Mouse (Mus musculus): ENCODE data around the gene Cdsn. TPM values are rescaled to one million over a fixed set of nuclear protein-coding genes. Genes with fewer than 3 reads are reported as not detected.
A peak's percentile ranks its signal among the peaks of the same experiment; 100 is the strongest.

Cdsn gene
- polyA plus RNA-seq, 1 experiment from 2014 or later: 12.5 TPM

DNA sequence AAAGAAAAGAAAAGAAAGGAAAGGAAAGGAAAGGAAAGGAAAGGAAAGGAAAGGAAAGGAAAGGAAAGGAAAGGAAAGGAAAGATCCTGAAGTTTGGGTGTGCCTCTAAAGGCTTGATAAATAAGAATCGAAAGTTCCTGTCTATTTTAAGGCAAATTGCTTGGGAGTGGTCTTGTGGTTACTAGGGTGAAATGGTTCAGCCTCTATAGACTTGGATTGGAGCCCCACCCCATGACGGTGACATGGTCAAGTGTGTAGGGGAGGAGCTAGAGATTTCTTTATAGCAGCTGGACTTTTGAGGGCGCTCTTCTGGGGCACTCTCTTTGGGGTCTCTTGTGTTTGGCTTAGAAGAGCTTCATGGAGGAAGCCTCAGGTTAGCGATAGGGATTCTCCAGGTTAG, 41.9 kb downstream of the Cdsn start:
- Histone ChIP-seq H3K4me3 (replicated peaks) (no peak overlapping the region), H3K27ac (replicated peaks) (no peak overlapping the region), H3K9ac (no peak overlapping the region), H3K9me3 (replicated peaks) (no peaks in the 10 kb centered on the region), H3K4me2 (replicated peaks) (no peak overlapping the region), H3K36me3 (no peaks in the 10 kb centered on the region), H3K27me3 (no peaks in the 10 kb centered on the region), H3K4me1 (no peaks in the 10 kb centered on the region)
- ATAC-seq (ENCODE audit: insufficient number of reproducible peaks, low FRiP score, low TSS enrichment, low read depth): no peak
- WGBS: 41% methylated on average over 4 of the region's 4 CpGs

DNA sequence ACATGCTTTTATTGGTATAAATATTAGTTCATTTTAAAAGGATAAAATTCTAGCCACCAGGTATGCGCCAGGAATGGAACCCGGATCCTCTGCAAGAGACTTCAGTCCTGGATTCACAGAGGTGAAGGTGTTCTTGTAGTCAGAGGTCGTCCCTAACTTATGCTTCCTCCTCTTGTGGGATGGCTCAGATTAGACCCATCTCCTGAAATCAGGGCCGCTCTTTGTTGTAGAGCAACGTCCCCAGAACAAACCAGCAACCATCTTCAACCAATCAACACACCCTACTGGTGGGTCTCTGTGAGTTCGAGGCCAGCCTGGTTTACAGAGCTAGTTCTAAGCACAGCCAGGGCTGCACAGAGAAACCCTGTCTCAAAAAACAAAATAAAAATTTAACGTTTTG, 42.5 kb downstream of the Cdsn start:
- no peaks in the 10 kb centered on the region for H3K4me1 ChIP-seq
- no peaks in the 10 kb centered on the region for H3K9me3 ChIP-seq (replicated peaks)
- no peak overlapping the region for H3K9ac ChIP-seq
- ATAC-seq (ENCODE audit: insufficient number of reproducible peaks, low FRiP score, low TSS enrichment, low read depth): no peak
- no peak overlapping the region for H3K4me2 ChIP-seq (replicated peaks)
- H3K4me3 ChIP-seq (replicated peaks): no peak overlapping the region
- no peaks in the 10 kb centered on the region for H3K36me3 ChIP-seq
- H3K27me3 ChIP-seq: no peaks in the 10 kb centered on the region
- WGBS: 82% methylated on average over 7 of the region's 7 CpGs
- H3K27ac ChIP-seq (replicated peaks): no peak overlapping the region

DNA sequence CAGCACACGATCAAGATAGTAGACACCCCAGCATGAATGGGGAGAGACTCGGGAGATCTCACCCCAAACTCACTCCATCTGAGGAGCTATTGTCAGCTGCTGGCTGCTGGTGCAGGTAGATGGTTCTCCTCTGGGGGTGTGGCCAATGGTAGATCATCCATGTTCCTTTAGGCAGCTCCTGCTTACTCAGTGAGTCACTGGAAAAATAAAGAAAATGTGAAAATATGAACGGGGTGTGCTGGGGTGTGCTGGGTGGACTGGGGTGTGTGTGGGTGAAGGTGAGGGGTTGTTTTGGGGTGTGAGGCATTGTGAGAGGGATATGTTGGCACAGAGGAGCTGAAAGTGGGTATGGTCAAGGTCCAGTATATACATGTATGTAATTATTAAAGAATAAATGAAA, 45.5 kb downstream of the Cdsn start:
- Histone ChIP-seq H3K9me3 (replicated peaks) (no peaks in the 10 kb centered on the region), H3K4me1 (0 out of 2 replicates have a peak, but pooled peaks cover 3% of the 10 kb centered on the region), H3K4me3 (replicated peaks) (no peak overlapping the region), H3K9ac (no peak overlapping the region), H3K27ac (replicated peaks) (no peak overlapping the region), H3K36me3 (no peaks in the 10 kb centered on the region), H3K4me2 (replicated peaks) (no peak overlapping the region), H3K27me3 (no peaks in the 10 kb centered on the region)
- 86% methylated on average over 3 of the region's 3 CpGs for whole genome bisulfite sequencing
- no peak for ATAC-seq (ENCODE audit: insufficient number of reproducible peaks, low FRiP score, low TSS enrichment, low read depth)

DNA sequence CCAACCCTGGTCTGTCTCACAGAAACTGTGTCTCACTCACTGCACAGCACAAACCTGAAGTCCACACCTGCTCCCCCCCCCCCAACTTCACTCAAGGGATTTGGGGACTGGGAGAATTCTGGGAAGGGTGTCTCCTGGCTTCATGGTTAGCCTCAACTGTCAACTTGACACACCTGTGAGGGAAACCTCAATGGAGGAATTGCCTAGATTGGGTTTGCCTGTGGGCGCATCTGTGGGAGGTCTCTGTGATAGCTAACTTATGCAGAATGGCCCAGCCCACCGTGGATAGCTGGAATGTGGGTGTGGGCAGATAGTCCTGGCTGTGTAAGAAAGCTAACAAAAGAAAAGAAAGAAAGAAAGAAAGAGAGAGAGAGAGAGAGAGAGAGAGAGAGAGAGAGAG, 49.3 kb downstream of the Cdsn start, which contains the start of gene Sfta2:
TSS of gene Sfta2 (plus strand) at position 301 of the 400 bp plus-strand sequence.
- Histone ChIP-seq H3K9me3 (replicated peaks) (no peaks in the 10 kb centered on the region), H3K4me3 (replicated peaks) (no peak within 1 kb of the TSS), H3K4me1 (0 out of 2 replicates have a peak, but pooled peaks cover 3% of the 10 kb centered on the region), H3K27ac (replicated peaks) (no peak within 1 kb of the TSS), H3K9ac (no peak within 1 kb of the TSS), H3K4me2 (replicated peaks) (no peak within 1 kb of the TSS; the same call in 1 of the 2 replicates), H3K27me3 (no peaks in the 10 kb centered on the region), H3K36me3 (no peaks in the 10 kb centered on the region)
- ATAC-seq (ENCODE audit: insufficient number of reproducible peaks, low FRiP score, low TSS enrichment, low read depth): no peak
- 34% methylated on average over 2 of the region's 2 CpGs for whole genome bisulfite sequencing

DNA sequence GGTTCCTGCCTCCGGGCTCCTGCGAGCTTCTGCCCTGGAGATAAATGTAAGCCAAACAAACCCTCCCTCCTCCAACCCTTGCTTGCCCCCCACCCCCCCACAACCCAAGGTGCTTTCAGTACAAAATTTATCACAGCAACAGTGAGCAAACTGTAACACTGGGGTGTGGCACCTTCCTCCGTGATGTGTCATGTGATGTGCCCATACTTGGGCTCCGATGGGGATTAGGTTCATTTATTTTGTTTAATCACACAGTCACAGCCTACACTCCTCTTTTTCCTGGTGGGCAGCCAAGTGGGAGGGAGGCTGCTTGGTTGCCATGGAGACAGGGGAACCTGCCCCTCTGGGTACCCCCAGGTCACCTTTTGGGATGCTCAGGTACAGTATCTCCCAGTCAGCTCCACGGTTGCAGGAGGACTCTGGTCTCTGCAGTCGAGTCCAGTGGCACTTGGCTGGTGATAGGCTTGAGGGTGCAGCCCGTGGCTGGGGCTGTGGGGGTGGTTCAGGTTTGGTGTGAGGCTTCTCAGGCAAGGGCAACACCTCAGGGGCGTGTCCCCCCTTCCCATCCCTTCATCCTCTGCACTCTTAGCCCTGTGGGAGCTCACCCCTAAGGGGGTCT, 49.9 kb downstream of the Cdsn start:
- Histone ChIP-seq H3K4me2 (replicated peaks) (no peak overlapping the region; the same call in 1 of the 2 replicates), H3K4me3 (replicated peaks) (no peak overlapping the region), H3K27me3 (no peaks in the 10 kb centered on the region), H3K36me3 (no peaks in the 10 kb centered on the region), H3K27ac (replicated peaks) (no peak overlapping the region), H3K9ac (no peak overlapping the region), H3K9me3 (replicated peaks) (no peaks in the 10 kb centered on the region), H3K4me1 (0 out of 2 replicates have a peak, but pooled peaks cover 3% of the 10 kb centered on the region)
- ATAC-seq (ENCODE audit: insufficient number of reproducible peaks, low FRiP score, low TSS enrichment, low read depth): peak; percentile 4; the same call in 1 of the 2 replicates
- 48% methylated on average over 8 of the region's 8 CpGs for WGBS

Other genes starting within 250 kb of the Cdsn start
- not detected in 2 replicates for gene H2-Q1, start 231.7 kb upstream of the Cdsn start, polyA plus RNA-seq (2015; fragmentation: Nextera tagmentation; extraction: Ambion mirVana)
- gene H2-Q2, start 209.9 kb upstream of the Cdsn start, polyA plus RNA-seq (2015; fragmentation: Nextera tagmentation; extraction: Ambion mirVana): 0.47 TPM in 1 of 2 replicates, not detected in the other
- gene H2-Q4, start 172.5 kb upstream of the Cdsn start, polyA plus RNA-seq (2015; fragmentation: Nextera tagmentation; extraction: Ambion mirVana): 2.4 and 2.7 TPM in 2 replicates
- 0.14 and 0.28 TPM in 2 replicates for gene H2-Q6, start 127.3 kb upstream of the Cdsn start, polyA plus RNA-seq (2015; fragmentation: Nextera tagmentation; extraction: Ambion mirVana)
- gene H2-Q7, start 113.0 kb upstream of the Cdsn start, polyA plus RNA-seq (2015; fragmentation: Nextera tagmentation; extraction: Ambion mirVana): 2.0 and 2.2 TPM in 2 replicates
- 0.73 and 0.93 TPM in 2 replicates for gene H2-Q10, start 82.0 kb upstream of the Cdsn start, polyA plus RNA-seq (2015; fragmentation: Nextera tagmentation; extraction: Ambion mirVana)
- not detected in 2 replicates for gene Pou5f1, start 46.1 kb upstream of the Cdsn start, polyA plus RNA-seq (2015; fragmentation: Nextera tagmentation; extraction: Ambion mirVana)
- gene Tcf19, start 35.3 kb upstream of the Cdsn start, polyA plus RNA-seq (2015; fragmentation: Nextera tagmentation; extraction: Ambion mirVana): 86.0 and 86.2 TPM in 2 replicates
- 18.3 and 20.7 TPM in 2 replicates for gene Cchcr1, start 35.0 kb upstream of the Cdsn start, polyA plus RNA-seq (2015; fragmentation: Nextera tagmentation; extraction: Ambion mirVana)
- 20.4 and 22.7 TPM in 2 replicates for gene Psors1c2, start 18.9 kb upstream of the Cdsn start, polyA plus RNA-seq (2015; fragmentation: Nextera tagmentation; extraction: Ambion mirVana)
- gene 2300002M23Rik, start 15.3 kb downstream of the Cdsn start, polyA plus RNA-seq (2015; fragmentation: Nextera tagmentation; extraction: Ambion mirVana): 21.5 and 39.7 TPM in 2 replicates
- 0.25 and 0.81 TPM in 2 replicates for gene Sfta2, start 49.4 kb downstream of the Cdsn start, polyA plus RNA-seq (2015; fragmentation: Nextera tagmentation; extraction: Ambion mirVana)
- 0.17 TPM in 1 of 2 replicates, not detected in the other for gene Gm9573, start 74.5 kb downstream of the Cdsn start, polyA plus RNA-seq (2015; fragmentation: Nextera tagmentation; extraction: Ambion mirVana)
- gene Mucl3, start 91.6 kb downstream of the Cdsn start, polyA plus RNA-seq (2015; fragmentation: Nextera tagmentation; extraction: Ambion mirVana): 0.36 TPM in 1 of 2 replicates, not detected in the other
- gene Vars2, start 115.5 kb downstream of the Cdsn start, polyA plus RNA-seq (2015; fragmentation: Nextera tagmentation; extraction: Ambion mirVana): 16.6 and 19.0 TPM in 2 replicates
- gene Gtf2h4, start 121.6 kb downstream of the Cdsn start, polyA plus RNA-seq (2015; fragmentation: Nextera tagmentation; extraction: Ambion mirVana): 35.4 and 39.5 TPM in 2 replicates
- gene Ddr1, start 152.5 kb downstream of the Cdsn start, polyA plus RNA-seq (2015; fragmentation: Nextera tagmentation; extraction: Ambion mirVana): 95.1 and 100 TPM in 2 replicates

Measured in embryonic facial prominence, embryonic 15.5 days (tissue).